Mouse (Mus musculus): ENCODE measurements around the gene Tmem184a. TPM values are rescaled to one million over a fixed set of nuclear protein-coding genes. Genes with fewer than 3 reads are reported as not detected.

Tmem184a gene
- polyA plus RNA-seq, 1 experiment from 2014 or later = 0.55 TPM

DNA sequence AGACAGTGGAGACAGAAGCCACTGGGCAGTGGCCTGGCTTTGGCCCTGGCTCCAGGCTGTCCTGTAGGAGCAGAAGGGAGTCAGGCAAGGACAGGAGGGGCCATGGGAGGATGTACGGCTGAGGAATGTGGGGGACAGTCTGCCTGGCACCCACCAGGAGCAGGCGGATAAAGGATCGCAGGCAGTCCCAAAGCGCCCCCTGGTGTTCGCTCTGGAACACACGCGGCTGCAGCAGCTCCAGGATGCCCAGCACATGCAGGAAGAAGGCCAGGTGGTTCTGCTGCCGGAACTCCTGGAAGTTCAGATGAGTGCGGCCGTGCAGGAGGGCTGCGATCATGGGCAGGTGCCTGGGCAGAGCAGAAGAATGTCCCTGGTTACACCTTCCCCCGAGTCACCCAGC is 65.0 kb downstream of the Tmem184a start:
- peaks cover 96% of the 10 kb centered on the region for H3K36me3 ChIP-seq
- H3K27me3 ChIP-seq (replicated peaks) = no peaks in the 10 kb centered on the region
- no peaks in the 10 kb centered on the region for H3K9me3 ChIP-seq
- no peak overlapping the region for H3K9ac ChIP-seq
- WGBS = 29% methylated on average over 12 of the region's 12 CpGs
- no peaks in the 10 kb centered on the region for H3K4me1 ChIP-seq
- no peak overlapping the region for H3K4me3 ChIP-seq
- no peak overlapping the region for H3K4me2 ChIP-seq
- no peak overlapping the region for H3K27ac ChIP-seq (replicated peaks)
- ATAC-seq (ENCODE audit: extremely low read depth, insufficient number of reproducible peaks, low FRiP score, low TSS enrichment) = no peak

Small RNAs within 50 kb of the gene (microRNA-seq; reads per million reads assigned to microRNA genes)
- not detected for gene Mir7037

Other genes with a start within 250 kb of the Tmem184a start
- gene Micall2, start 83.6 kb downstream of the Tmem184a start, polyA plus RNA-seq (2015; fragmentation: Nextera tagmentation; extraction: Ambion mirVana) = 1.7 TPM in 2 replicates
- 15.6 and 19.1 TPM in 2 replicates for gene Ints1, start 44.2 kb downstream of the Tmem184a start, polyA plus RNA-seq (2015; fragmentation: Nextera tagmentation; extraction: Ambion mirVana)
- gene Mafk, start 28.4 kb downstream of the Tmem184a start, polyA plus RNA-seq (2015; fragmentation: Nextera tagmentation; extraction: Ambion mirVana) = 17.6 and 21.7 TPM in 2 replicates
- 0.31 TPM in 1 of 2 replicates, not detected in the other for gene Gm26938, start 6.5 kb upstream of the Tmem184a start, polyA plus RNA-seq (2015; fragmentation: Nextera tagmentation; extraction: Ambion mirVana)
- 41.3 and 48.0 TPM in 2 replicates for gene Psmg3, start 7.0 kb upstream of the Tmem184a start, polyA plus RNA-seq (2015; fragmentation: Nextera tagmentation; extraction: Ambion mirVana)
- 0.05 TPM in 2 replicates for gene Elfn1, start 88.0 kb upstream of the Tmem184a start, polyA plus RNA-seq (2015; fragmentation: Nextera tagmentation; extraction: Ambion mirVana)